ENCODE assay signal across 19 mouse cellular contexts in the genomic region with DNA sequence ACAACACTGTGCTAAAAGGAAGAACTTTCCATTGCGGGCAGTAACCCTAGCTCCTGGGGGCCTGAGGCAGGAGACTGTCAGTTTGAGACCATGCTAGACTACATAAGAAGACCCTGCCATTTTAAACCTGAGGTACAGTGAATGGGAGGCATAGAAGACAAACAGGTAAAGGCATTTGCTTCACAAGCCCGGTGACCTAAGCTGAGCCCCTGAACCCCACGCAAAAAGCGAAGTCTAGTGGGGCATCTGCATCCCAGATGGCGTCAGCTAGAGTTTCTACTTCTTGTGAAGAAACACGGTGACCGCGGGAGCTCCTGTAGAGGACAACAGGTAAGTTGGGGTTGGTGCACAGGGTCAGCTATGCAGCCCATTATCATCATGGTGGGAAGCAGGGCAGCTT. TPM values are rescaled to one million over a fixed set of nuclear protein-coding genes. Genes with fewer than 3 reads are reported as not detected.
DNase-seq lines count a peak whose midpoint lies in the region; ATAC-seq and TF ChIP-seq lines count a peak whose summit lies in the region.
"Had no signal": no experiment of that assay in that cellular context is flagged by ENCODE, and none has a peak within 500 bp of the region (broad histone marks: within the 10 kb centered on the region; RNA-seq: fewer than 3 reads in every experiment).

No protein-coding gene starts in this region.

- H3K4me2 ChIP-seq in intestine, embryonic 14.5 days (ENCODE audit: low read length): no peak overlapping the region
- H3K4me2 ChIP-seq in intestine, postnatal 0 days (replicated peaks; ENCODE audit: low read depth): no peak overlapping the region

- 97% methylated on average over 8 of the region's 8 CpGs for WGBS in intestine, embryonic 14.5 days
- 98% methylated on average over 8 of the region's 8 CpGs for WGBS in intestine, postnatal 0 days

- intact Hi-C loops in heart, postnatal 14 days (cut with DNase I): no loop called here

- H3K4me3 ChIP-seq in intestine, embryonic 14.5 days (ENCODE audit: low read depth, low read length): no peak overlapping the region
- H3K4me3 ChIP-seq in intestine, postnatal 0 days (ENCODE audit: low read depth, low read length): no peak overlapping the region

- H3K36me3 ChIP-seq in intestine, embryonic 14.5 days (ENCODE audit: control insufficient read depth, insufficient read depth, low read length): peaks cover 67% of the 10 kb centered on the region
- H3K36me3 ChIP-seq in intestine, postnatal 0 days (ENCODE audit: control insufficient read depth, insufficient read depth): peaks cover 71% of the 10 kb centered on the region

- H3K4me1 ChIP-seq in intestine, embryonic 14.5 days (replicated peaks; ENCODE audit: control insufficient read depth, insufficient read depth, low read length): no peaks in the 10 kb centered on the region; the same call in 1 of the 2 replicates
- H3K4me1 ChIP-seq in intestine, postnatal 0 days (replicated peaks; ENCODE audit: control insufficient read depth, insufficient read depth, low read length): no peaks in the 10 kb centered on the region

- H3K9me3 ChIP-seq in intestine, embryonic 14.5 days (ENCODE audit: control insufficient read depth, low read length): no peaks in the 10 kb centered on the region
- H3K9me3 ChIP-seq in intestine, postnatal 0 days (ENCODE audit: control insufficient read depth): no peaks in the 10 kb centered on the region
- H3K9me3 ChIP-seq: G1E had no signal

- ATAC-seq in intestine, embryonic 14.5 days (replicated peaks; ENCODE audit: low FRiP score, low TSS enrichment, low read depth): no peak
- no peak for ATAC-seq in intestine, postnatal 0 days
- ATAC-seq: activated CD4-positive, CD25-positive, alpha-beta regulatory T cell, adult 4 months; CD4-positive, CD25-positive, alpha-beta regulatory T cell, adult 4 months; Patski had no signal

- peak; percentile 73 for DNase-seq in heart, adult 11 months
- DNase-seq in heart, postnatal 14 days: no peak
- peak; percentile 33 for DNase-seq in intestine, embryonic 14.5 days (ENCODE audit: low spot score)
- DNase-seq: adrenal gland, adult 2 months; adrenal gland, adult 8-10 months; adrenal gland, postnatal 10 days; adrenal gland, postnatal 14 days; adrenal gland, postnatal 25 days; adrenal gland, postnatal 36 days; B cell, adult 2 months; cerebellum, adult 11 months; cerebellum, adult 11-12 months; cerebellum, adult 18-20 months had no signal

- no peak overlapping the region for H3K27ac ChIP-seq in intestine, embryonic 14.5 days (ENCODE audit: low read depth)
- no peak overlapping the region for H3K27ac ChIP-seq in intestine, postnatal 0 days (ENCODE audit: low read depth, low read length)

- H3K9ac ChIP-seq in intestine, embryonic 14.5 days (ENCODE audit: low read length): no peak overlapping the region
- H3K9ac ChIP-seq in intestine, postnatal 0 days (ENCODE audit: low read depth, low read length): no peak overlapping the region

- TF ChIP-seq CTCF in intestine, postnatal 0 days (IDR thresholded peaks at IDR 0.05; ENCODE audit: low read depth): no peak

- no peaks in the 10 kb centered on the region for H3K27me3 ChIP-seq in intestine, embryonic 14.5 days (replicated peaks; ENCODE audit: control insufficient read depth, insufficient read depth, low read length)
- H3K27me3 ChIP-seq in intestine, postnatal 0 days (replicated peaks; ENCODE audit: control insufficient read depth, insufficient read depth, low read length): no peaks in the 10 kb centered on the region
- H3K27me3 ChIP-seq: CH12.LX, Patski had no signal

RNA-seq across cellular contexts. Expression of a gene that starts 46.9 kb away (rescaled TPM):
- 10 to 100 TPM; 38.0 to 39.8 TPM for total RNA-seq in heart, postnatal 14 days (2021)
- polyA plus RNA-seq in intestine, embryonic 14.5 days (2014; fragmentation: Nextera tagmentation; extraction: Ambion mirVana): 178 and 189 TPM in 2 replicates
- polyA plus RNA-seq in intestine, postnatal 0 days (2015; fragmentation: Nextera tagmentation; extraction: Ambion mirVana): 167 and 187 TPM in 2 replicates

RNA-seq across cellular contexts. Expression of a gene that starts 53.0 kb away (rescaled TPM):
- total RNA-seq in heart, postnatal 14 days (2021): 10 to 100 TPM; 25.3 to 29.0 TPM
- 59.2 and 61.5 TPM in 2 replicates for polyA plus RNA-seq in intestine, embryonic 14.5 days (2014; fragmentation: Nextera tagmentation; extraction: Ambion mirVana)
- 93.6 and 94.1 TPM in 2 replicates for polyA plus RNA-seq in intestine, postnatal 0 days (2015; fragmentation: Nextera tagmentation; extraction: Ambion mirVana)

Comparison
In these comparisons a context has a peak if more than half of its experiments do, and no peak if none do; other contexts are left out.
1. DNase-seq: peak in heart, adult 11 months (single experiment) and intestine, embryonic 14.5 days (single experiment); none in heart, postnatal 14 days (0 of 2).